Mouse (Mus musculus) liver, adult 2 months (tissue): ENCODE measurements around the gene Il12rb1. TPM values are rescaled to one million over a fixed set of nuclear protein-coding genes. Genes with fewer than 3 reads are reported as not detected.

Experiments
- DNase-seq: peaks from one replicate; pipeline ENCODE4 v3.0.0-alpha.2; 2011; ENCODE audit warnings: low read depth, low spot score; ENCODE audit errors: extremely low read depth
- H3K27ac ChIP-seq: fragments of 200-500 bp; replicated peaks from 2 replicates; pipeline ENCODE4 v1.5.1; 2012; ENCODE audit warnings: low read depth, mild to moderate bottlenecking, control low read depth, inconsistent platforms, low read length; ENCODE audit not compliant: insufficient read depth
- H3K27me3 ChIP-seq: fragments of 200-500 bp; 2 replicates; pipeline ENCODE4 v1.6.1; 2012; ENCODE audit warnings: mild to moderate bottlenecking, moderate library complexity, low read length, inconsistent platforms; ENCODE audit not compliant: control insufficient read depth, insufficient read depth
- H3K36me3 ChIP-seq: fragments of 200-500 bp; 2 replicates; pipeline ENCODE4 v1.6.1; 2012; ENCODE audit warnings: low read length, inconsistent platforms; ENCODE audit not compliant: control insufficient read depth, insufficient read depth
- H3K4me1 ChIP-seq: fragments of 200-500 bp; 2 replicates; pipeline ENCODE4 v1.6.1; 2011; ENCODE audit warnings: low read length; ENCODE audit not compliant: control insufficient read depth, insufficient read depth
- H3K4me3 ChIP-seq: fragments of 200-500 bp; 2 replicates; pipeline ENCODE4 v1.5.1; 2011; ENCODE audit warnings: low read depth, mild to moderate bottlenecking, control low read depth, low read length, moderate library complexity; ENCODE audit not compliant: insufficient read depth
- H3K79me2 ChIP-seq: fragments of 200-500 bp; 2 replicates; pipeline ENCODE4 v1.6.1; 2012; ENCODE audit warnings: inconsistent platforms, mild to moderate bottlenecking, low read length, moderate library complexity; ENCODE audit not compliant: control insufficient read depth, insufficient read depth
- H3K9ac ChIP-seq: fragments of 200-500 bp; 2 replicates; pipeline ENCODE4 v1.6.1; 2012; ENCODE audit warnings: low read depth, mild to moderate bottlenecking, control low read depth, inconsistent platforms, low read length
- CTCF ChIP-seq: fragments of 200-500 bp; IDR thresholded peaks from 2 replicates; pipeline ENCODE4 v1.5.1; 2011; ENCODE audit warnings: low read depth, low read length, control low read depth
- POLR2A ChIP-seq: fragments of 200-500 bp; IDR thresholded peaks from 2 replicates; pipeline ENCODE4 v1.6.1; 2011; ENCODE audit warnings: low read length, control low read depth; ENCODE audit not compliant: insufficient read depth; ENCODE audit errors: extremely low read depth
- WGBS: fragments of 180-500 bp; shearing (Covaris S2); methylation state at CpG from one replicate; pipeline ENCODE4 v1.1.7; 2018; 5-methylcytosine and 5-hydroxymethylcytosine counted together
- polyA plus RNA-seq: library from polyadenylated mRNA; depleted of rRNA; stranded (reverse); fragments of >200 nt; gene quantifications from 2 replicates; pipeline ENCODE4 v1.2.3, GENCODE M21; 2012
- total RNA-seq: library from RNA; depleted of rRNA; stranded (reverse); fragments of >200 nt; gene quantifications from 2 replicates; pipeline ENCODE4 v1.2.3, GENCODE M21; 2014

Gene Il12rb1
- total and polyA plus RNA-seq, 2 experiments: 0.34 to 0.37 TPM

DNA sequence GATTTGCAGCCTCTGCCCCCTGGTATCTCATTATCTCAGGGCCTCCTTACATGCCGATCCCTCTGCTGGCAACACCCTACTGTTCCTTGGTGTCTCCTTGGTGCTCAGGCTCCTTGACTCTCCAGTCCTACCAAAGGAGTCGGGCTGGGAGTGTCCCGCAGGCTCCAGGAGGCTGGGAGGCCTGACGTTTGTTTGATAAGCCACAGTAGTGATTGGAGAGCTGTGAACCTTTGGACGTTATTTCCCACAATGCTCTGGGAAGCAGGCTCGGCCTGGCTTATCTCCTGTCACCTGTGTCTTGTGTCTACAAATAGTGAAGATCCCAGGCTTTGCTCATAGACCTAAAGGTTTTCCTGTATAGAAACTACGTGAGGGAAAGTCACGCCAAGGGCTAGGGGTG is 44.2 kb upstream of the Il12rb1 start:
- WGBS: 31% methylated on average over 8 of the region's 8 CpGs
- Histone ChIP-seq H3K36me3 (no peaks in the 10 kb centered on the region), H3K9ac (peak overlapping the region; percentile 56), H3K4me1 (peaks cover 16% of the 10 kb centered on the region), H3K27ac (peak overlapping the region; percentile 36), H3K4me3 (peak overlapping the region; percentile 10; the same call in 1 of the 2 replicates), H3K27me3 (no peaks in the 10 kb centered on the region), H3K79me2 (no peaks in the 10 kb centered on the region)
- peak; percentile 86 for DNase-seq
- no peak for TF ChIP-seq CTCF
- TF ChIP-seq POLR2A: 0 out of 2 replicates have a peak, but pooled peaks have one; percentile 15

DNA sequence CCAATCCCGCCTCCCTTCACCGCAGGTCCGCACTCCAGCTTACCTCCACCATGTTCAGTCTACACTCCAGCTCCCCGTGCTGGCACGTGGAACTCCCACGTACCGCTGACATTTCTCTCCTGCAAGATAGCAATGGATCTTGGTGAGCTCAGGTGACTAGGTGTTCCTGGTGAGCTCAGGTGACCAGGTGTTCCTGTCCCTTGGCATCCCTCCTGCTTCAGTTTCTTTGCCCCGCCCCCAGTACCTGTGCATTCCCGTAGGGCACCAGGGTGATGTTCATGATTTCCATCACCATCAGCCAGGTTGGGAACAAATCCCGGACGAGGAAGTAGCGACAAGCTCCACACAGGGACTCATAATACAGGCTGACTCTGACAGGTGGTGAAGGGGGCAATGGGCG is 43.6 kb upstream of the Il12rb1 start:
- Histone ChIP-seq H3K27me3 (no peaks in the 10 kb centered on the region), H3K4me1 (peaks cover 16% of the 10 kb centered on the region), H3K9ac (no peak overlapping the region), H3K36me3 (no peaks in the 10 kb centered on the region), H3K27ac (no peak overlapping the region), H3K79me2 (no peaks in the 10 kb centered on the region), H3K4me3 (no peak overlapping the region)
- no peak for DNase-seq
- no peak for TF ChIP-seq CTCF
- no peak for TF ChIP-seq POLR2A
- 94% methylated on average over 13 of the region's 13 CpGs for WGBS

DNA sequence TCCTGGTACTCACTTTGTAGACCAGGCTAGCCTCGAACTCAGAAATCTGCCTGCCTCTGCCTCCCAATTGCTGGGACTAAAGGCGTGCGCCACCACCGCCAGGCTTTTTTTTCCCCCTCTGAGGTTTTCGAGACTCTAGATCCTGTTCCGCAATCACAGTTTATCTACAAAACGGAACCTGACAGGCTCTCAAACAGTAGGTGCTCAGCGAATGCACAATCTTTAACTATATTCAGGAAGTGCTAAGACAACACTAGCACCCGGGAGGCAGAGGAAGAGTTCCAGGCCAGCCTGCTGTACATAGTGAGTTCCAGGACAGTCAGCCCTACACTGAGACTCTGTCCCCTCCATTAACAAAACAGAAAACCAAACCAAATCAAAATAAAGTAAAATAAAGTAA is 42.9 kb upstream of the Il12rb1 start:
- Histone ChIP-seq H3K79me2 (no peaks in the 10 kb centered on the region), H3K27ac (no peak overlapping the region), H3K27me3 (no peaks in the 10 kb centered on the region), H3K4me1 (peaks cover 12% of the 10 kb centered on the region; the same call in 1 of the 2 replicates), H3K4me3 (no peak overlapping the region), H3K9ac (no peak overlapping the region), H3K36me3 (no peaks in the 10 kb centered on the region)
- DNase-seq: no peak
- 65% methylated on average over 9 of the region's 9 CpGs for WGBS
- no peak for TF ChIP-seq POLR2A
- TF ChIP-seq CTCF: no peak

DNA sequence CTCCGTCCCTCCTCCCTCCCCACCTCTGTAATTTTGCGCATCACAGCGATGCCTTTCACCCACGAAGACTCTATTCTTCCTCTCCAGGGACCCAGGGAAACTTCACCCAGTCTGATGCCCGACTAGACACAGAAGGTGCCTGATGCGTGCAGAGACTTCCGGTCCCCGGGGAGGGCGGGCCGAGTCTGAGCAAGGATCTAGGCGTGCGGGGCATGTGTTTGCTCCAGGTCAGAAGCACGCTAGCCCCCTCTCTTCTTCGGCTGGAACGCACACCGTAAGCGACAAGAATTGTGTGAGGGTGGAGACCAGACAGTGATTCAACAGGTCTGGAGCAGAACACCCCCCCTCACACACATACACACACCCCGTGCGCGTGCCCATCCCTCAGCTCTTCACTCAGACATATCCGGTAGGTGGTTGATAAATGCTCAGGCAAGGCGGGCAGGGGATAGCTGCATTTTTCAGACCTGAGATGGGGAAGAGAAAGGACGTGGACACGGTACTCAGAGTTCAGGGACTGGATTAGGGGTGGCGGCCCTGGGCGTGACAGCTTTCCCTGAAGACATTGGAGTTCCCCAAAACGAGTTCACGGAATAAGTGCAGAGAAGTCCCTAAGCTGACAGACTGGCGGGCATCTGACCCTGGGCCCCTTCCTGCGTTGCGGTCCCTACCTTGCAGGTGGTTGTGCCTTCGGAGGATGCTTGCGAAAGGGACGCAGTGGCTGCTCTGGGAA is 42.2 kb upstream of the Il12rb1 start:
- peak overlapping the region; percentile 64 for H3K9ac ChIP-seq
- no peaks in the 10 kb centered on the region for H3K27me3 ChIP-seq
- H3K4me3 ChIP-seq: peak overlapping the region; percentile 61
- DNase-seq: no peak
- H3K4me1 ChIP-seq: peaks cover 12% of the 10 kb centered on the region; the same call in 1 of the 2 replicates
- H3K36me3 ChIP-seq: no peaks in the 10 kb centered on the region
- TF ChIP-seq CTCF (no peak), POLR2A (no peak)
- H3K27ac ChIP-seq: peak overlapping the region; percentile 24
- 20% methylated on average over 34 of the region's 34 CpGs for WGBS
- no peaks in the 10 kb centered on the region for H3K79me2 ChIP-seq

DNA sequence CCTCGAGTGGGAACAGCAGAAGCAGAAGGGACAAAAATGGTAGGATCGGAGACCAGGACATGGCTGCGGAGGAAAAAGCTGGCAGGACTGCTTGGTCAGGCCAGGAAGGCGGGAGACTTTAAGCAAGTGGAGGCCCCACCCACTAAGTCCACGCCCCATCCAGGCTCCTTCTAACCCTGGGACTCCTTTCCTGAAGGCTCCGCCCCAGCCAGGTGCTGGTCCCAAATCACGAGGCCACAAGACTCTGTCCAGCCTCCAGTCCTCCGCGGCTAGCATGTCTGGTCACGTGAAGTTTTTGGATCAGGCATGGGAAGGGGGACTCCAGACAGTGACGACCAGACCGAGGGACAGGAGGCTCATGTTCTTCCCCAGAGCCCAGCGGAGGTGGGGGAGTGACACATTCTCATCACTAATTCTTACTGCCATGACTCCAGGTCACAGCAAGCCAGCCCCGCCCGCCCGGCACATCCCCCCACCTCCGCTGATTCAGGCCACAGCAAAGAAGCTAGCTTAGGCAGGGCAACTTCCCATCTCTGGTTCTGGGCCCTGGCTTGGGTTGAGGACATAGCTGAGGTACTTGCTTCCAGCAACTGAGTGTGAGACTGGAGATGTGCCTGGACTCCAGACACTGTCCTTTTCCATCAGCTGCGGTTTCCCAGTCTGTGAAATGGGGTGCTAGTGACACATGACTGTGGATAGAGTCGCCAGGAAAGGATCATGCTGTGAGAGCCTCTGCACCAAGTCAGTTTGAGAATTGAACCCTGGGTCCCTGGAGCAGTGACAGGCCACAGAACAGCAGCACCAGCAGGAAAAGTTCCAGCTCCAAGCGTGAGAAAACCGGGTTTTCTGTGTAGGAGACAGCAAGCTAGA is 41.4 kb upstream of the Il12rb1 start:
- Histone ChIP-seq H3K9ac (peak overlapping the region; percentile 64), H3K27ac (peak overlapping the region; percentile 24), H3K4me1 (peaks cover 12% of the 10 kb centered on the region; the same call in 1 of the 2 replicates), H3K4me3 (peak overlapping the region; percentile 61), H3K79me2 (no peaks in the 10 kb centered on the region), H3K27me3 (no peaks in the 10 kb centered on the region), H3K36me3 (no peaks in the 10 kb centered on the region)
- DNase-seq: peak; percentile 65
- TF ChIP-seq POLR2A (0 out of 2 replicates have a peak, but pooled peaks have one; percentile 29), CTCF (no peak)
- 25% methylated on average over 21 of the region's 21 CpGs for WGBS
